Mouse (Mus musculus): ENCODE measurements around the gene Ankmy1. TPM values are rescaled to one million over a fixed set of nuclear protein-coding genes. Genes with fewer than 3 reads are reported as not detected.

The Ankmy1 gene
- total RNA-seq, 2 experiments from 2014 or later = not detected

- DNase-seq (ENCODE audit: low spot score) = no peak
- intact Hi-C loops (cut with DNase I) = no loop called here
Measured at GRCm38 (mm10) chr1:92879266-92879665, 23.4 kb downstream of the Ankmy1 start.

- intact Hi-C loops (cut with DNase I) = no loop called here
- no peak for DNase-seq (ENCODE audit: low spot score)
Measured at GRCm38 (mm10) chr1:92878066-92878741, 24.5 kb downstream of the Ankmy1 start.

GRCm38 (mm10) chr1:92877431-92877978 lies 25.2 kb downstream of the Ankmy1 start:
- DNase-seq (ENCODE audit: low spot score) = no peak
- intact Hi-C loops (cut with DNase I) = no loop called here

- intact Hi-C loops (cut with DNase I) = no loop called here
- DNase-seq (ENCODE audit: low spot score) = no peak
Measured at GRCm38 (mm10) chr1:92875360-92876111, 27.2 kb downstream of the Ankmy1 start.

- DNase-seq (ENCODE audit: low spot score) = no peak
- intact Hi-C loops (cut with DNase I) = no loop called here
Measured at GRCm38 (mm10) chr1:92874011-92874410, 28.7 kb downstream of the Ankmy1 start.

GRCm38 (mm10) chr1:92872666-92873065 lies 30.0 kb downstream of the Ankmy1 start:
- DNase-seq (ENCODE audit: low spot score) = no peak

GRCm38 (mm10) chr1:92869985-92870384 lies 32.7 kb downstream of the Ankmy1 start:
- no peak for DNase-seq (ENCODE audit: low spot score)
- intact Hi-C loops (cut with DNase I) = no loop called here

More at GRCm38 (mm10) chr1:92872666-92873065, 30.0 kb downstream of the Ankmy1 start:
- intact Hi-C loops (cut with DNase I) = no loop called here

GRCm38 (mm10) chr1:92866170-92866569 lies 36.5 kb downstream of the Ankmy1 start:
- DNase-seq (ENCODE audit: low spot score) = no peak
- intact Hi-C loops (cut with DNase I) = no loop called here

GRCm38 (mm10) chr1:92863268-92863667 lies 39.4 kb downstream of the Ankmy1 start:
- no peak for DNase-seq (ENCODE audit: low spot score)
- intact Hi-C loops (cut with DNase I) = no loop called here

GRCm38 (mm10) chr1:92861503-92861902 lies 41.2 kb downstream of the Ankmy1 start:
- DNase-seq (ENCODE audit: low spot score) = no peak
- intact Hi-C loops (cut with DNase I) = no loop called here

GRCm38 (mm10) chr1:92852450-92852849 lies 50.3 kb downstream of the Ankmy1 start:
- intact Hi-C loops (cut with DNase I) = no loop called here
- no peak for DNase-seq (ENCODE audit: low spot score)

- intact Hi-C loops (cut with DNase I) = no loop called here
- DNase-seq (ENCODE audit: low spot score) = no peak
Measured at GRCm38 (mm10) chr1:92849938-92850574, 52.6 kb downstream of the Ankmy1 start.

GRCm38 (mm10) chr1:92849491-92849890 lies 53.2 kb downstream of the Ankmy1 start:
- DNase-seq (ENCODE audit: low spot score) = no peak
- intact Hi-C loops (cut with DNase I) = no loop called here

GRCm38 (mm10) chr1:92847873-92848839 lies 54.5 kb downstream of the Ankmy1 start:
- intact Hi-C loops (cut with DNase I) = no loop called here
- no peak for DNase-seq (ENCODE audit: low spot score)

GRCm38 (mm10) chr1:92845889-92846288 lies 56.8 kb downstream of the Ankmy1 start:
- no peak for DNase-seq (ENCODE audit: low spot score)
- intact Hi-C loops (cut with DNase I) = no loop called here

GRCm38 (mm10) chr1:92841427-92841826 lies 61.3 kb downstream of the Ankmy1 start:
- intact Hi-C loops (cut with DNase I) = no loop called here

GRCm38 (mm10) chr1:92840231-92840890 lies 62.3 kb downstream of the Ankmy1 start:
- DNase-seq (ENCODE audit: low spot score) = no peak
- intact Hi-C loops (cut with DNase I) = no loop called here

More at GRCm38 (mm10) chr1:92841427-92841826, 61.3 kb downstream of the Ankmy1 start:
- DNase-seq (ENCODE audit: low spot score) = no peak

GRCm38 (mm10) chr1:92839211-92839610 lies 63.5 kb downstream of the Ankmy1 start:
- no peak for DNase-seq (ENCODE audit: low spot score)
- intact Hi-C loops (cut with DNase I) = loop anchor here (5.0 kb wide), 1 partner anchor 58 kb away; no protein-coding TSS in a partner anchor
